Mouse (Mus musculus) midbrain, embryonic 11.5 days (tissue): Measurements from ENCODE around the gene Txn2. TPM values are rescaled to one million over a fixed set of nuclear protein-coding genes. Genes with fewer than 3 reads are reported as not detected.
A peak's percentile ranks its signal among the peaks of the same experiment; 100 is the strongest.

Source experiments
- ATAC-seq: fragments of 200-750 bp; cut with Nextera tagmentation; 2 replicates; pipeline ENCODE4 v1.8.0; 2017; ENCODE audit warnings: moderate TSS enrichment, moderate library complexity; ENCODE audit not compliant: low FRiP score
- DNase-seq: peaks from one replicate; pipeline ENCODE4 v3.0.0; 2015; ENCODE audit warnings: low spot score; ENCODE audit errors: missing footprints
- H3K27ac ChIP-seq: fragments of 300-500 bp; sonication (generic); 2 replicates; pipeline ENCODE4 v1.5.1; 2014; ENCODE audit warnings: low read depth, low read length
- H3K27me3 ChIP-seq: fragments of 300-500 bp; sonication (generic); 2 replicates; pipeline ENCODE4 v1.6.1; 2014; ENCODE audit warnings: mild to moderate bottlenecking, low read length, moderate library complexity, mixed read lengths; ENCODE audit not compliant: control insufficient read depth, insufficient read depth
- H3K36me3 ChIP-seq: fragments of 300-500 bp; sonication (generic); 2 replicates; pipeline ENCODE4 v1.6.1; 2014; ENCODE audit warnings: mild to moderate bottlenecking, low read length, moderate library complexity, mixed read lengths; ENCODE audit not compliant: control insufficient read depth, insufficient read depth
- H3K4me1 ChIP-seq: fragments of 300-500 bp; sonication (generic); 2 replicates; pipeline ENCODE4 v1.6.1; 2014; ENCODE audit warnings: low read length; ENCODE audit not compliant: control insufficient read depth, insufficient read depth
- H3K4me2 ChIP-seq: fragments of 300-500 bp; sonication (generic); 2 replicates; pipeline ENCODE4 v1.6.1; 2014; ENCODE audit warnings: mild to moderate bottlenecking, moderate library complexity
- H3K4me3 ChIP-seq: fragments of 300-500 bp; sonication (generic); 2 replicates; pipeline ENCODE4 v1.5.1; 2014; ENCODE audit warnings: low read depth, low read length
- H3K9ac ChIP-seq: fragments of 300-500 bp; sonication (generic); 2 replicates; pipeline ENCODE4 v1.6.1; 2014; ENCODE audit warnings: low read length
- H3K9me3 ChIP-seq: fragments of 300-500 bp; sonication (generic); 2 replicates; pipeline ENCODE4 v1.6.1; 2016; ENCODE audit warnings: low read length; ENCODE audit not compliant: control insufficient read depth
- WGBS: fragments of 180-500 bp; shearing (Covaris S2); extraction: QIAGEN DNeasy Blood & Tissue Kit; methylation state at CpG from one replicate; pipeline ENCODE4 v1.1.7; 2014; 5-methylcytosine and 5-hydroxymethylcytosine counted together
- polyA plus RNA-seq: library from polyadenylated mRNA; unstranded; fragments of >200 nt; fragmentation: Nextera tagmentation; extraction: Ambion mirVana; gene quantifications from 2 replicates; pipeline ENCODE4 v1.2.1, GENCODE M21; 2014

The Txn2 gene
- polyA plus RNA-seq, 1 experiment from 2014 or later: 255 TPM

DNA sequence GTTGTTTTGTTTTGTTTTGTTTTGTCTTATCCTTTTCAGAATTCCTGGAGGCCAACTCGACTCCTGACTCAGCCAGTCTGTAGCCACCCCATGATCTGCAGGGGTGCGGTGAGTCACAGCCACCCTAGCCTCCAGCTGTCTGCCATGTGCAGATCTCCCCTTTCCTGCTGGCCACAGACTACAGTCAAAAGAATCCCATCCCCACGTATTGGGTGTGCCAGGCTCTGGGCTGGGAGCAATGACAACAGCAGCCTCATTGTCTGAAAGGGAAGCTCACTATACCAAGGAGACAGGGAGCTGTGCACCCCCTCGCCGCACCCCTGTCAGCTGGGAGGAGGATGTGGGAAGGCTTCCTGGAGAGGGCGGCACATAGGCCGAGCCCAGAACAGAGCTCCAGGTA is 40.5 kb downstream of the Txn2 start:
- WGBS: 52% methylated on average over 7 of the region's 7 CpGs
- Histone ChIP-seq H3K4me3 (no peak overlapping the region), H3K27me3 (no peaks in the 10 kb centered on the region), H3K4me1 (no peaks in the 10 kb centered on the region), H3K27ac (no peak overlapping the region), H3K4me2 (no peak overlapping the region), H3K9ac (no peak overlapping the region), H3K36me3 (no peaks in the 10 kb centered on the region), H3K9me3 (no peaks in the 10 kb centered on the region)
- no peak for DNase-seq
- ATAC-seq: no peak

DNA sequence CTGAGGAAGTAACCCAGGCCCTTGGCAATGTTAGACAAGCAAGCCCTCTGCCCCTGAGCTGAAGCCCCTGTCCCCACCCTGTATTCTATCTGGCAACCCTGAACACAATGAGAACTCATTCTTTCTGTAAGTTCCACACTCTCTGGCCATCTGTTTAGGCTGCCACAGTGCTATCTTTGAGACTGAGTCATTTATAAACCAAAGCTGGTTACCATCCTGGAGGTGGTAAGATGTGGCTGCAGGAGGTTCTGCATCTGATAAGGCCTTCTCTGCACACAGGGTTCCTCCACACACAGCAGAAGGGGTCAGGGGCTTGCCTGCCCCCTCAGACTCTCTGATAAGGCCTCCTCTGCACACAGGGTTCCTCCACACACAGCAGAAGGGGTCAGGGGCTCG is 41.7 kb downstream of the Txn2 start:
- ATAC-seq: no peak
- Histone ChIP-seq H3K27ac (no peak overlapping the region), H3K36me3 (no peaks in the 10 kb centered on the region), H3K4me1 (no peaks in the 10 kb centered on the region), H3K9ac (no peak overlapping the region), H3K27me3 (no peaks in the 10 kb centered on the region), H3K9me3 (no peaks in the 10 kb centered on the region), H3K4me3 (no peak overlapping the region), H3K4me2 (no peak overlapping the region)
- 54% methylated on average over 1 of the region's 1 CpGs for WGBS
- peak; percentile 80 for DNase-seq

DNA sequence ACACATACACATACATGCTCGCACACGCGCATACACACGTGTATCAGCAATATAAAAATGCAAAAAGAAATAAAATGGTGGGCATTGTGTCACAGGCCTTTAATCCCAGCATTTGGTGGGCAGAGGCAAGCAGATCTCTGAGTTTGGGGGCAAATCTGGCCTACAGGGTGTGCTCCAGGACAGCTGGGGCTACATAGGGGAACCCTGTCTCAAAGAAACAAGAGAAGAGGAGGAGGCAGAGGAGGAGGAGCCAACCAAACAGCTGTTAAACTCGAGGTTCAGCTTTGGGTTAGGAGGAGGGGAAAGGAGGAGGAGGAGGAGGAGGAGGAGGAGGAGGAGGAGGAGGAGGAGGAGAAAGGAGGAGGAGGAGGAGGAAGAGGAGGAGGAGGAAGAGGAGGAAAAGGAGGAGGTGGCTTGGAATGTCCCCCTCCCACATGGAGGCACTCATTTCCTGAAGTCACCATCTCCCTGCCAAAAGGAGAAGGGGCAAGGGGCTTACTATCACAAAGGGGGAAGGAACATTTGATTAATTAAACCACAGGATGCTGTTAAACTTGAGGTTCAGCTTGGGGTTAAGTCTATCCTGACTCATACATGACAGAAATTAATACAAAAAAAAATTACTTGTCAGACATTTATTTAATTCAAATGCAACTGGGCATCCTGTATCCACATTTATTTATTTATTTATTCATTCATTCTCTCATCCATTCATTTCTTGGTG is 42.3 kb downstream of the Txn2 start:
- ATAC-seq (no peak), DNase-seq (no peak)
- H3K4me3 ChIP-seq: no peak overlapping the region
- 98% methylated on average over 4 of the region's 5 CpGs for WGBS
- no peaks in the 10 kb centered on the region for H3K9me3 ChIP-seq
- no peak overlapping the region for H3K9ac ChIP-seq
- H3K36me3 ChIP-seq: no peaks in the 10 kb centered on the region
- H3K27me3 ChIP-seq: no peaks in the 10 kb centered on the region
- H3K4me2 ChIP-seq: no peak overlapping the region
- no peak overlapping the region for H3K27ac ChIP-seq
- H3K4me1 ChIP-seq: no peaks in the 10 kb centered on the region

DNA sequence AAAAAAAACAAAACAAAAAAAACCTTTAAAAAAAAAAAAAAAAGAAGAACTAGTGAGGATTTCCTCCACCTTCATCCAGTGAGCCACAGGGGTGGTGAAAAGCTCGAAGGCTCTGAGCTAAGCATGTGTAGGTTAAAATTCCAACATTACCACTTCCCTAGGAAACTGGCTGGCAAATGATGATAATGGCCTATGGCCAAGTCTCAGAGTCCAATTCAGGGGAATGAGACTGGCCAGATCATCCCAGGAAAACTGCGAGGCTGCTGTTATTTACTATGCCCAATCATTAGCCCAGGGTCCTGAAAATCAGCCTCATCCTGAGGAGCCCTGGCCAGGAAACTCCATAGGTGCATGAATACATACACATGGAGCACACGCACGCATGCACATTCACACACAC is 42.9 kb downstream of the Txn2 start:
- no peaks in the 10 kb centered on the region for H3K9me3 ChIP-seq
- DNase-seq: no peak
- H3K4me1 ChIP-seq: no peaks in the 10 kb centered on the region
- no peak overlapping the region for H3K27ac ChIP-seq
- H3K4me2 ChIP-seq: no peak overlapping the region
- H3K36me3 ChIP-seq: no peaks in the 10 kb centered on the region
- H3K4me3 ChIP-seq: no peak overlapping the region
- no peak overlapping the region for H3K9ac ChIP-seq
- 95% methylated on average over 4 of the region's 4 CpGs for WGBS
- no peak for ATAC-seq
- no peaks in the 10 kb centered on the region for H3K27me3 ChIP-seq

DNA sequence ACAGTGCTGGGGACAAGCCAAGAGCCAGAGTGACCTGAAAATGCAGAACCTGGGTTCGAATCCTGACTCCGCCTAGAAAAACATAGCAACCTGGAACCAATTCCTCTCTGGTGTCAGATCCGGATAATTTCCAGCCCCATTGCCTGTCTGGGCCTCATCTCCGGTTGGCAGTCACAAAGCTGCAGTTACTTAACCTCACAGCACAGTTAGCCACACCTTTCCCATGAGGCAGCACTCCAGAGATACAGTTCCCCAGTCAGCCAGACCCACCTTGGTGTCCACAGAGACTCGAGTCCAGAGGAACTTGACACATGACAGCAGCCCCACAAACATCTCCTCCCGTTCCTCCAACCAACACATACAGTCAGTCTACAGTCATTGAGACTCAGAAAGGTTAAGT is 43.6 kb downstream of the Txn2 start:
- no peak for ATAC-seq
- Histone ChIP-seq H3K9me3 (no peaks in the 10 kb centered on the region), H3K4me3 (no peak overlapping the region), H3K4me2 (no peak overlapping the region), H3K36me3 (no peaks in the 10 kb centered on the region), H3K9ac (no peak overlapping the region), H3K27ac (no peak overlapping the region), H3K27me3 (no peaks in the 10 kb centered on the region), H3K4me1 (no peaks in the 10 kb centered on the region)
- WGBS: 89% methylated on average over 6 of the region's 6 CpGs
- no peak for DNase-seq

DNA sequence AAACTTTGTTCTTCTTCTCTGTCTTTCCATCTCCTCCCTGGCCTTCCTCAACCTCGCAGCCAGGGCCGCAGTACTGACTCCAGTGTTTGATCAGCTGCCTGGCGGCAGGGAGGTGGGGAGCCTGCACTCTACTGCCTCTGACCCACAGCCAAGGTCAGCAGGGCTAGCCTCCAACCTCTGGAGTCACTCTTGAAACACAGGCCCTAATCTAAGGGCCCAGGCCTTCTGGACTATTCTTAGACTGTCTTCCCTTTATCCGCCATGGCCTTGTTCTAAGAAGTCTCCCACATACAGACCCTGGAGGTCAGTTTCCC is 45.2 kb downstream of the Txn2 start:
- H3K9ac ChIP-seq: no peak overlapping the region
- H3K9me3 ChIP-seq: no peaks in the 10 kb centered on the region
- no peaks in the 10 kb centered on the region for H3K4me1 ChIP-seq
- DNase-seq (no peak), ATAC-seq (no peak)
- H3K4me2 ChIP-seq: no peak overlapping the region
- H3K27me3 ChIP-seq: no peaks in the 10 kb centered on the region
- no peak overlapping the region for H3K4me3 ChIP-seq
- no peaks in the 10 kb centered on the region for H3K36me3 ChIP-seq
- WGBS: 66% methylated on average over 4 of the region's 4 CpGs
- no peak overlapping the region for H3K27ac ChIP-seq

DNA sequence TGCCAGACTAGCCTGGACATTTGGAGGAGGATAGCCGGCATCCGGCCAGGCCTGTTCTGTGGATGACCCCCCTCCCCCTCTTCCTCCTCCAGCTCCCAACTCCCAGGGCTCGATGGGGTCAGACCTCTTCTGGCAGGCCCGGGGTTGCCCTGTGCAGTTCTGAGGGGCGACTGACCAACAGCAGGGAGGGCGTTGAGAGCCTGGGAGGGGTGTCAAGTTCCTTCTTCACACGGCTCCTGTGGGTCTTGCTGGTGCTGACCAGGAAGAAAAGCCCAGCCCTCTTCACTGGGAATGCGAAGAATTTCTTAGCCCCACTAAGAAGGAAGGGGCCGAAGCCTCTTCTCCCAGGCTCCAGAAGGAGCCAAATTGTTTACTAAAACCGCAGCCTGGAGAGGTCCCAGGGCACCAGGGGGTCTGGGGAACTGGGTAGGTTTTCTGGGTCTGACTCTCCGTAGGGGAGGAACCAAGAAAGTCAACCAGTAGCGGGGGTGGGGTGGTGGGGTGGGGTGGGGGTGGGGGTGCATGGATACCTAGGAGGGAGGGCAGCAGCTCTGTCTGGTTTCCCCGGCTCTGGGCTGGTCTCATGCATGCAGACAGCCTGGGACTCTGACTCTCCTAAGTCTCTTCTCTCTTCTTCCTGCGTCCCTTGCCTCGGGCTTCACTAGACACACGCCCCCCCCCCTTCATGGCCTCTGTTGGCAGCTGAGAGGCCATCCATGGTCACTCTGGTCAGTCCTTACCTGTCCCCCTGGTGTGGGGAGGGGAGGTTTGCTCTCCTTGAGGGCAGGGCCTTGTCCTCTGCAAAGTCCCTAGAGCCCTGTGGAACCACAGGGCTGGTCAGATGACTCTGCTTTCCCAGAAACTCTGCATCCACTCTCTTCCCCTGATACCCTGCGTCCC is 45.8 kb downstream of the Txn2 start:
- Histone ChIP-seq H3K9ac (no peak overlapping the region), H3K27me3 (no peaks in the 10 kb centered on the region), H3K9me3 (no peaks in the 10 kb centered on the region), H3K4me1 (no peaks in the 10 kb centered on the region), H3K36me3 (no peaks in the 10 kb centered on the region), H3K27ac (no peak overlapping the region), H3K4me3 (no peak overlapping the region), H3K4me2 (no peak overlapping the region)
- ATAC-seq (no peak), DNase-seq (no peak)
- WGBS: 17% methylated on average over 16 of the region's 17 CpGs

DNA sequence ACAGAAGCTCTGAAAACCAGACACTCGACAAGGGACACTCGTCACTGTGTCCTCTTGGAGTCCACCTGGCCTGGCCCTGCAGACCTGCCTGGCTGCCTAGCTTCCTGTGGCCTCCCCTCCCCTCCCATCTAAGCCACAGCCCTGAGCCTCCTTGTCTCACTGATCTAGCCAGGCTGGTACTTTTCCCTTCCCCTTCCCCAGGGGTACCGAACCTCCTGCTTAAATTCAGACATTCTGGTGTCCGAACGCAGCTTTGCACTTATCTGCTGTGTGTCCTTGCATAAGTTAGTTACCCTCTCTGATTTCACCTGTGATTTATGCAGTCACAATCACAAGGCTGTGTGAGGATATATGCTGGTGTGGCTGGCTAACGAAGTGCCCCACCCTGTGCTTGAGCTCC is 46.5 kb downstream of the Txn2 start:
- H3K4me1 ChIP-seq: no peaks in the 10 kb centered on the region
- no peaks in the 10 kb centered on the region for H3K36me3 ChIP-seq
- no peak overlapping the region for H3K4me3 ChIP-seq
- H3K4me2 ChIP-seq: no peak overlapping the region
- WGBS: 66% methylated on average over 6 of the region's 6 CpGs
- no peak overlapping the region for H3K9ac ChIP-seq
- ATAC-seq (no peak), DNase-seq (no peak)
- no peak overlapping the region for H3K27ac ChIP-seq
- H3K9me3 ChIP-seq: no peaks in the 10 kb centered on the region
- no peaks in the 10 kb centered on the region for H3K27me3 ChIP-seq

DNA sequence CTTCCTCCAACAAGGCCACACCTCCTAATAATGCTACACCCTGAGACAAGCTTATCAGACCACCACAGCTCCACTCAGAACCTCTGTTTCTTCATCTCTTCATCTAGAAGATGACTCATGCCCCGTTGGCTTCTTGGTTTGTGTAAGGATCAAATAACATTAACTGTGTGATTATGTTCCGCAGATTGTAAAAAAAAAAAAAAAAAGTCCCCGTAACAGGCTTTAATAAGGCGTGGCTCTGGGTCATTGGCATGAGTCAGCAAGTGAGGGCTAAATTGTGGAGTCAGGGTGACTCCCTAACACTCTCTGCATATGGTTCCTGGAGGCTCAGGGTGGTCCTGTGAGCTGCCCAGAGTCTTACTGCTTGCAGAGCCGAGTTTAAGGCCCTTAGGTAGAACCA is 47.1 kb downstream of the Txn2 start:
- H3K4me3 ChIP-seq: no peak overlapping the region

More for the DNA sequence above, 47.1 kb downstream of the Txn2 start:
- H3K36me3 ChIP-seq: no peaks in the 10 kb centered on the region
- no peak for ATAC-seq
- H3K9me3 ChIP-seq: no peaks in the 10 kb centered on the region
- no peak overlapping the region for H3K4me2 ChIP-seq
- H3K9ac ChIP-seq: no peak overlapping the region
- no peaks in the 10 kb centered on the region for H3K27me3 ChIP-seq
- no peaks in the 10 kb centered on the region for H3K4me1 ChIP-seq
- no peak overlapping the region for H3K27ac ChIP-seq
- no peak for DNase-seq
- 82% methylated on average over 5 of the region's 5 CpGs for WGBS
